Mouse (Mus musculus) olfactory bulb, adult 2 months (tissue): ENCODE results near the gene Aspa.

Experiments used
- CTCF ChIP-seq: fragments of 200-500 bp; IDR thresholded peaks from 2 replicates; pipeline ENCODE4 v1.5.1; 2012; ENCODE audit warnings: low read depth, mild to moderate bottlenecking, low read length, moderate library complexity; ENCODE audit not compliant: insufficient read depth
- POLR2A ChIP-seq: fragments of 200-500 bp; IDR thresholded peaks from 2 replicates; pipeline ENCODE4 v1.6.1; 2012; ENCODE audit warnings: mild to moderate bottlenecking, low read depth, low read length, moderate library complexity; ENCODE audit not compliant: insufficient read depth

- TF ChIP-seq CTCF (no peak), POLR2A (no peak)
Observed at GRCm38 (mm10) chr11:73258664-73259063, 70.7 kb downstream of the Aspa start.
